Mouse (Mus musculus) kidney, adult 2 months (tissue): ENCODE data around the gene Klhl33.

Experiments
- CTCF ChIP-seq: fragments of 200-500 bp; conservative IDR thresholded peaks from 2 replicates; pipeline ENCODE4 v1.5.1; 2011; ENCODE audit warnings: low read depth, mild to moderate bottlenecking, control low read depth, low read length, moderate library complexity, mixed read lengths; ENCODE audit not compliant: insufficient read depth, insufficient read length
- POLR2A ChIP-seq: fragments of 200-500 bp; IDR thresholded peaks from one replicate; pipeline ENCODE4 v1.6.1; 2011; ENCODE audit warnings: low read depth, low read length, control low read depth

GRCm38 (mm10) chr14:50876236-50876950 lies 20.9 kb downstream of the Klhl33 start:
- TF ChIP-seq POLR2A (no peak), CTCF (no peak)
